9 mouse cellular contexts compared by ENCODE assay signal in genomic region chr8:4512116-4512495, GRCm38 (mm10). TPM values are rescaled to one million over a fixed set of nuclear protein-coding genes. Genes with fewer than 3 reads are reported as not detected.
A peak's percentile ranks its signal among the peaks of the same experiment; 100 is the strongest.
DNase-seq lines count a peak whose midpoint lies in the region; ATAC-seq and TF ChIP-seq lines count a peak whose summit lies in the region.
"Had no signal": no experiment of that assay in that cellular context is flagged by ENCODE, and none has a peak within 500 bp of the region (broad histone marks: within the 10 kb centered on the region; RNA-seq: fewer than 3 reads in every experiment).

No protein-coding gene starts in this region.

- TF ChIP-seq CTCF in lung, postnatal 0 days (IDR thresholded peaks at IDR 0.05), result no peak

- 18% methylated on average over 8 of the region's 8 CpGs for WGBS in lung, postnatal 0 days

- DNase-seq in lung, postnatal 0 days (ENCODE audit: low spot score), result peak; percentile 37
- DNase-seq in lung, adult 18-20 months, result no peak
- peak; percentile 98 for DNase-seq in heart, adult 11 months
- DNase-seq in kidney, postnatal 4 days, result peak; percentile 12 to 26
- peak; percentile 15 for DNase-seq in testis, postnatal 14 days (ENCODE audit: low spot score)
- no peak for DNase-seq in natural killer cell, adult 2 months (ENCODE audit: low spot score in 2 of 2)
- no peak for DNase-seq in gastrocnemius, postnatal 25 days
- no peak for DNase-seq in left cerebral cortex, postnatal 14 days (ENCODE audit: low spot score in 2 of 2)
- DNase-seq: liver, embryonic 13.5 days had no signal

- no peak for TF ChIP-seq EP300 in lung, postnatal 0 days (IDR thresholded peaks at IDR 0.05)

- H3K27ac ChIP-seq in lung, postnatal 0 days (ENCODE audit: low read length), result peak overlapping the region; percentile 57
- H3K27ac ChIP-seq: liver, embryonic 13.5 days had no signal

- peak; percentile 46 for ATAC-seq in lung, postnatal 0 days

- H3K9ac ChIP-seq in lung, postnatal 0 days (replicated peaks; ENCODE audit: low read depth), result no peak overlapping the region
- H3K9ac ChIP-seq: liver, embryonic 13.5 days had no signal

- H3K4me1 ChIP-seq in lung, postnatal 0 days (ENCODE audit: insufficient read depth, low read depth, low read length), result peaks cover 13% of the 10 kb centered on the region; the same call in 1 of the 2 replicates

- H3K9me3 ChIP-seq in lung, postnatal 0 days (ENCODE audit: low read length), result no peaks in the 10 kb centered on the region
- H3K9me3 ChIP-seq: liver, embryonic 13.5 days had no signal

- intact Hi-C loops in left cerebral cortex, postnatal 14 days (cut with DNase I), result no loop called here

- H3K27me3 ChIP-seq in lung, postnatal 0 days (replicated peaks; ENCODE audit: insufficient read depth, low read length), result no peaks in the 10 kb centered on the region
- H3K27me3 ChIP-seq: liver, embryonic 13.5 days had no signal

- H3K4me3 ChIP-seq in lung, postnatal 0 days (ENCODE audit: low read depth, low read length), result no peak overlapping the region
- H3K4me3 ChIP-seq: liver, embryonic 13.5 days had no signal

- no peak overlapping the region for H3K4me2 ChIP-seq in lung, postnatal 0 days (replicated peaks; ENCODE audit: low read depth, low read length)
- H3K4me2 ChIP-seq: liver, embryonic 13.5 days had no signal

- no peaks in the 10 kb centered on the region for H3K36me3 ChIP-seq in lung, postnatal 0 days (ENCODE audit: insufficient read depth, low read length)
- H3K36me3 ChIP-seq: liver, embryonic 13.5 days had no signal

RNA-seq across cellular contexts. Expression of gene Cers4, which starts 19.3 kb away (rescaled TPM):
- 55.3 and 58.6 TPM in 2 replicates for polyA plus RNA-seq in lung, postnatal 0 days (2015; fragmentation: Nextera tagmentation; extraction: Ambion mirVana)
- 1 to 10 TPM; 4.5 to 5.1 TPM for total RNA-seq in gastrocnemius, postnatal 25 days (2021)
- 10 to 100 TPM; 45.9 to 48.2 TPM for total RNA-seq in left cerebral cortex, postnatal 14 days (2021)

Comparison
In these comparisons a context has a peak if more than half of its experiments do, and no peak if none do; other contexts are left out.
1. DNase-seq: peak in lung, postnatal 0 days (single experiment), heart, adult 11 months (single experiment), kidney, postnatal 4 days (2 of 2) and testis, postnatal 14 days (single experiment); none in lung, adult 18-20 months (0 of 2), natural killer cell, adult 2 months (0 of 2), gastrocnemius, postnatal 25 days (single experiment) and left cerebral cortex, postnatal 14 days (0 of 2).
2. RNA of gene Cers4, which starts 19.3 kb away (total RNA-seq): 45.9 to 48.2 TPM in left cerebral cortex, postnatal 14 days; 4.5 to 5.1 TPM in gastrocnemius, postnatal 25 days; every median in the first group is over 4 times any median in the second.